Comparison of ENCODE assay signal across 15 mouse cellular contexts in genomic region chr6:51257524-51257923, GRCm38 (mm10).
"Had no signal": no experiment of that assay in that cellular context is flagged by ENCODE, and none has a peak within 500 bp of the region (broad histone marks: within the 10 kb centered on the region; RNA-seq: fewer than 3 reads in every experiment).

No protein-coding gene starts in this region.

- H3K27me3 ChIP-seq: hindbrain, embryonic 15.5 days; limb, embryonic 12.5 days; limb, embryonic 15.5 days had no signal

- H3K4me3 ChIP-seq: hindbrain, embryonic 15.5 days; limb, embryonic 12.5 days; limb, embryonic 15.5 days; megakaryocyte, embryonic 14.5 days had no signal

- ATAC-seq: lung, postnatal 0 days had no signal

- H3K4me1 ChIP-seq: hindbrain, embryonic 15.5 days; limb, embryonic 12.5 days had no signal

- H3K4me2 ChIP-seq: hindbrain, embryonic 15.5 days; limb, embryonic 12.5 days; limb, embryonic 15.5 days; lung, embryonic 14.5 days; midbrain, embryonic 11.5 days had no signal

- H3K27ac ChIP-seq: hindbrain, embryonic 15.5 days; kidney, postnatal 0 days; limb, embryonic 12.5 days; limb, embryonic 15.5 days; macrophage had no signal

- H3K36me3 ChIP-seq: hindbrain, embryonic 15.5 days; limb, embryonic 12.5 days; limb, embryonic 15.5 days had no signal

- DNase-seq: kidney, adult 2 months; kidney, postnatal 25 days; left cerebral cortex, postnatal 4 days; lung, embryonic 14.5 days; midbrain, embryonic 14.5 days; thymus, adult 18-20 months; thymus, postnatal 14 days had no signal

- H3K9me3 ChIP-seq: hindbrain, embryonic 15.5 days; limb, embryonic 15.5 days had no signal

- H3K9ac ChIP-seq: hindbrain, embryonic 15.5 days; limb, embryonic 12.5 days; limb, embryonic 15.5 days; lung, embryonic 14.5 days had no signal
